Mouse (Mus musculus): Measurements from ENCODE around the gene Cdh10. TPM values are rescaled to one million over a fixed set of nuclear protein-coding genes. Genes with fewer than 3 reads are reported as not detected.

Gene Cdh10
- polyA plus RNA-seq, 1 experiment: not detected

- Histone ChIP-seq H3K4me1 (no peaks in the 10 kb centered on the region), H3K4me3 (replicated peaks) (no peak overlapping the region), H3K9me3 (no peaks in the 10 kb centered on the region), H3K27me3 (replicated peaks) (no peaks in the 10 kb centered on the region), H3K36me3 (replicated peaks; ENCODE audit: low read length) (no peaks in the 10 kb centered on the region)
- TF ChIP-seq GATA1 (IDR thresholded peaks at IDR 0.05; ENCODE audit: borderline replicate concordance, low read length): no peak
- TF ChIP-seq FLI1 (IDR thresholded peaks at IDR 0.05; ENCODE audit: low read length): no peak
Observed at GRCm38 (mm10) chr15:18926964-18927363, 108.2 kb downstream of the Cdh10 start.

DNA sequence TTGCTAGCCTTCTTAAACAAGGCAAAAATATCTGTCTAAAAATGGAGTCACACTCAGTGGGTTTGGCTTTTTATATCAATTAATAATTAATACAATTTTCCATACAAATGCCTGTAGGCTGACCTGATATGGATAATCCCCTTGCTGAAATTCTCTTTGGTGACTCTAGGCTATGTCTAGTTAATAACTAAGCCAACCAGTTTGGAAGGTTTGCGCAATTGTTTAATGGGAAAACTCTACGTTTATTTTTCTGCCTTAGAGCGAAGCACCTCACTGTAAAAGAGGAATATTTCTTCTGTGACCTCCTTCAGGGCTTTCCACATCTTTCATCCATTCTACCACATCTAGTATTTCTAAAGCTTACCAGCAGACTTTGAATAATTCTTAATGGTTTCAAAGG is 133.5 kb downstream of the Cdh10 start:
- Histone ChIP-seq H3K4me1 (no peaks in the 10 kb centered on the region), H3K9me3 (no peaks in the 10 kb centered on the region), H3K27me3 (replicated peaks) (no peaks in the 10 kb centered on the region), H3K4me3 (replicated peaks) (no peak overlapping the region), H3K36me3 (replicated peaks; ENCODE audit: low read length) (no peaks in the 10 kb centered on the region)
- no peak for TF ChIP-seq GATA1 (IDR thresholded peaks at IDR 0.05; ENCODE audit: borderline replicate concordance, low read length)

- no peaks in the 10 kb centered on the region for H3K9me3 ChIP-seq
- no peak for TF ChIP-seq GATA1 (IDR thresholded peaks at IDR 0.05; ENCODE audit: borderline replicate concordance, low read length)
- TF ChIP-seq FLI1 (IDR thresholded peaks at IDR 0.05; ENCODE audit: low read length): no peak
- no peak overlapping the region for H3K4me3 ChIP-seq (replicated peaks)
- H3K4me1 ChIP-seq: no peaks in the 10 kb centered on the region
- H3K36me3 ChIP-seq (replicated peaks; ENCODE audit: low read length): no peaks in the 10 kb centered on the region
- no peaks in the 10 kb centered on the region for H3K27me3 ChIP-seq (replicated peaks)
Observed at GRCm38 (mm10) chr15:18975041-18975440, 156.3 kb downstream of the Cdh10 start.

GRCm38 (mm10) chr15:18984891-18985290 is 166.1 kb downstream of the Cdh10 start:
- no peaks in the 10 kb centered on the region for H3K36me3 ChIP-seq (replicated peaks; ENCODE audit: low read length)
- H3K9me3 ChIP-seq: peaks cover 3% of the 10 kb centered on the region
- H3K27me3 ChIP-seq (replicated peaks): no peaks in the 10 kb centered on the region
- no peak for TF ChIP-seq FLI1 (IDR thresholded peaks at IDR 0.05; ENCODE audit: low read length)
- TF ChIP-seq GATA1 (IDR thresholded peaks at IDR 0.05; ENCODE audit: borderline replicate concordance, low read length): no peak
- H3K4me3 ChIP-seq (replicated peaks): no peak overlapping the region
- H3K4me1 ChIP-seq: no peaks in the 10 kb centered on the region

DNA sequence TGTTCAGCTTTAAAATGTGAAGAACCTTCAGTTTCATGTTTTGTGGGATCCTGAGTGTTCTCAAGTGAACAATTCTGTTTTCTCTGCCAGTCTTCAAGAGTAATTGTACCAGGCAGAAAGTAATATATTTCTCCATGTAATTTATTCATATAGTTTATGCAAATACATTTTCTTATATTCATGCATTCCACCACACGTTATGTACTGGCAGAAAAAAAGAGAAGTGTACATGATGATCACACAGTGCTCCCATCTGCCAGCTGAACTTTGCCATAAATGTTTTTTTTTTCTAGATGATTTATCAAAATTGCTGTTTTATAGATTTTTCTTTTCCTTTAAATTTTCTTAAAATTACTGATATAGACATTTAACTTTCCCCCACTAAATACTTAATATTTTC is 168.9 kb downstream of the Cdh10 start:
- H3K36me3 ChIP-seq (replicated peaks; ENCODE audit: low read length): no peaks in the 10 kb centered on the region
- H3K9me3 ChIP-seq: peaks cover 3% of the 10 kb centered on the region
- no peak overlapping the region for H3K4me3 ChIP-seq (replicated peaks)
- H3K4me1 ChIP-seq: no peaks in the 10 kb centered on the region
- TF ChIP-seq GATA1 (IDR thresholded peaks at IDR 0.05; ENCODE audit: borderline replicate concordance, low read length) (no peak), FLI1 (IDR thresholded peaks at IDR 0.05; ENCODE audit: low read length) (no peak)
- no peaks in the 10 kb centered on the region for H3K27me3 ChIP-seq (replicated peaks)

- Histone ChIP-seq H3K36me3 (replicated peaks; ENCODE audit: low read length) (no peaks in the 10 kb centered on the region), H3K4me1 (no peaks in the 10 kb centered on the region), H3K27me3 (replicated peaks) (no peaks in the 10 kb centered on the region), H3K4me3 (replicated peaks) (no peak overlapping the region), H3K9me3 (no peaks in the 10 kb centered on the region)
- no peak for TF ChIP-seq GATA1 (IDR thresholded peaks at IDR 0.05; ENCODE audit: borderline replicate concordance, low read length)
Observed at GRCm38 (mm10) chr15:18993512-18993911, 174.8 kb downstream of the Cdh10 start.

- Histone ChIP-seq H3K27me3 (replicated peaks) (no peaks in the 10 kb centered on the region), H3K9me3 (no peaks in the 10 kb centered on the region), H3K4me3 (replicated peaks) (no peak overlapping the region), H3K36me3 (replicated peaks; ENCODE audit: low read length) (no peaks in the 10 kb centered on the region), H3K4me1 (no peaks in the 10 kb centered on the region)
- TF ChIP-seq FLI1 (IDR thresholded peaks at IDR 0.05; ENCODE audit: low read length): no peak
- TF ChIP-seq GATA1 (IDR thresholded peaks at IDR 0.05; ENCODE audit: borderline replicate concordance, low read length): no peak
Observed at GRCm38 (mm10) chr15:18994294-18994693, 175.5 kb downstream of the Cdh10 start.

GRCm38 (mm10) chr15:19010829-19011228 is 192.1 kb downstream of the Cdh10 start:
- peak overlapping the region; percentile 65 for H3K4me3 ChIP-seq (replicated peaks)
- H3K27me3 ChIP-seq (replicated peaks): no peaks in the 10 kb centered on the region
- H3K4me1 ChIP-seq: no peaks in the 10 kb centered on the region
- H3K9me3 ChIP-seq: no peaks in the 10 kb centered on the region
- no peaks in the 10 kb centered on the region for H3K36me3 ChIP-seq (replicated peaks; ENCODE audit: low read length)
- TF ChIP-seq GATA1 (IDR thresholded peaks at IDR 0.05; ENCODE audit: borderline replicate concordance, low read length) (no peak), FLI1 (IDR thresholded peaks at IDR 0.05; ENCODE audit: low read length) (no peak)

- no peaks in the 10 kb centered on the region for H3K9me3 ChIP-seq
- H3K4me1 ChIP-seq: no peaks in the 10 kb centered on the region
- no peak overlapping the region for H3K4me3 ChIP-seq (replicated peaks)
- no peaks in the 10 kb centered on the region for H3K27me3 ChIP-seq (replicated peaks)
- H3K36me3 ChIP-seq (replicated peaks; ENCODE audit: low read length): no peaks in the 10 kb centered on the region
- no peak for TF ChIP-seq FLI1 (IDR thresholded peaks at IDR 0.05; ENCODE audit: low read length)
- no peak for TF ChIP-seq GATA1 (IDR thresholded peaks at IDR 0.05; ENCODE audit: borderline replicate concordance, low read length)
Observed at GRCm38 (mm10) chr15:19032983-19033382, 214.2 kb downstream of the Cdh10 start.

DNA sequence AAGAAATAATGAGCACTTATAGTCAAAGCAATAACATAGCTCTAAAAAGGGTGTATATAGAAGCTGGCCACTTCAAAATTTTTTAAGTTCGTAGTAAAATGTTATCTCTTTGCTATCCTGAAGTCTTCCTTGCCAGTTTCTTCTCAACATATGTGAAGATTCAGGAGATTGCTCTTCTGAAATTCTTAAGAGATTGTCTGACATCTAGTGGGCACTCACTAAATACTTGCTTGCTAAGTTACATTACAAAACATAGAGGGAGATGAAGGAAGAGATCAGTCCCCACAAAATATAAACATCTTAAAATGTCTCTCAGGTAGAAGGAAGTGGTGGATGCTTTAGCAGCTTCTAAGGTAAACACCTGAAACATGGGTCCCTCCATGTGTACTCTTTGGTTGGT is 221.3 kb downstream of the Cdh10 start:
- TF ChIP-seq GATA1 (IDR thresholded peaks at IDR 0.05; ENCODE audit: borderline replicate concordance, low read length): no peak
- TF ChIP-seq FLI1 (IDR thresholded peaks at IDR 0.05; ENCODE audit: low read length): no peak
- H3K9me3 ChIP-seq: no peaks in the 10 kb centered on the region
- H3K4me3 ChIP-seq (replicated peaks): no peak overlapping the region
- no peaks in the 10 kb centered on the region for H3K27me3 ChIP-seq (replicated peaks)
- H3K36me3 ChIP-seq (replicated peaks; ENCODE audit: low read length): no peaks in the 10 kb centered on the region
- no peaks in the 10 kb centered on the region for H3K4me1 ChIP-seq

Measured in megakaryocyte, embryonic 14.5 days (primary cell).